Mouse (Mus musculus): ENCODE data around the gene Slc9a1.

Gene Slc9a1

GRCm38 (mm10) chr4:133369553-133370297 lies at the start of gene Slc9a1:
TSS of gene Slc9a1 (plus strand) at chr4:133369706.
- DNase-seq (ENCODE audit: low read depth, low spot score): peak; percentile 97

DNA sequence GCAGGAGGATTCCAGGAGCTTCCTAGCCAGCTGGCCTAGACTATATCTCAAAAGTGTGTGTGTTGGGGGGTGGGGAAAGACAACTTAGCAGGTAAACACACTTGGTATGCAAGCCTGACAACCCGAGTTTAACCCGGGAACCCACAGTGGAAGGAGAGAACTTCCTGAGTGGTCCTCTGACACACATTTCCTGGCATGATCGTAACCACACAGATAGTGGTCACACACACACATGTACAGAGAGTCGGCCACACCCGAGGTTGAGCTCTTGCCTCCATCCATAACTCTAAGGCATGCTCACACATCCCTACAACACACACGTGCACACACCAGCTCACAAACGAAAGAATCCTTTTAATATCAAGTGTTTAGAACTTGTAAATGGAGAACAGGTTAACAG lies 41.4 kb upstream of the Slc9a1 start:
- DNase-seq (ENCODE audit: low read depth, low spot score): no peak

GRCm38 (mm10) chr4:133330296-133330695 lies 39.2 kb upstream of the Slc9a1 start:
- no peak for DNase-seq (ENCODE audit: low read depth, low spot score)

DNA sequence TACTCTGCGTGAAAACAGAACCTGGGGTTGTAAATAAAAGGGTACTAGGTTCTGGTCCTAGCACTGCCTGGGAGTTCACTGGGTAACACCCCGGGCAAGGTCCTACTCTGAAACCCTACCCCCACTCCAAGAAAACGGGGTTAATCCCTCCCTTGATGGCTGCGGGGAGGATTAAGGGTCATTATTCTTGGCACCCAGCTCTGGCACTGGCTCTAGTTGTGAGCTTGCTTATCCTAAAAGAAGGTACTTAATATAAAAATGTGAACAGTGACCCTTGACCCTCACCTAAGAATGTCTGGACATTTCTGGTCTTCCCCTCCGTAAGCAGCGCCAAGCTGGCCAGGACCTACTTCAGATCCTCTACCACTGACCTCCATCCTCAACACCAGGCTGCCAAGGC lies 36.2 kb upstream of the Slc9a1 start:
- DNase-seq (ENCODE audit: low read depth, low spot score): no peak

DNA sequence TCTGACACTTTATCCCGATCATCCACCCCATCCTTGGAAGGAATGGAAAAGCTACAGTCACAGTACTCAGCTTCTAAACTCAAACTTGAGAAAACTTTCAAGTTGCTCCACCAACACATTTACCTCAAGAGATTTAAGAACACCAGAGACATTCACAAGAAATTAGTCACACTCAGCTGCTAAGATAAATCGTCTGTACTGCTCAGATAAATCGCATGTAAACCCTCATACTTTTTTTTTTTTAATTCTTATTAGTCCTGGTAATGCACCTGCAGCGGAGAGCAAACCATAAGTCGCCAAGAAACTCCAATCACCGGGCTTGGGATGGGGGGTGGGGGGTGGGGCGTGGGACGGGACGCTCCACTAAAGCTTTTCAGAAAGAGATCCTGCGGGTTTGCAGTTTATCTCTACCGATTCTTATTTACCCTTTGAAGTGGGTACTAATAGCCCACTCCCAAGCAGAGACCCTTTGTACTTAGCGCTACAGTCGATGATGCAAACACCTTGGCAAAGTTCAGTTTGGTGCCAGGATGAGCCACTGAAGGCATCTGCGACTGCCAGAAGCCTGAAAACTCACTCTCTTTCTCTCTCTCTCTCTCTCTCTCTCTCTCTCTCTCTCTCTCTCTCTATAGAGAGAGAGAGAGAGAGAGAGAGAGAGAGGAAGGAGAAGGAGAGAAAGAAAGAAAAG lies 31.5 kb upstream of the Slc9a1 start:
- DNase-seq (ENCODE audit: low read depth, low spot score): peak; percentile 29

DNA sequence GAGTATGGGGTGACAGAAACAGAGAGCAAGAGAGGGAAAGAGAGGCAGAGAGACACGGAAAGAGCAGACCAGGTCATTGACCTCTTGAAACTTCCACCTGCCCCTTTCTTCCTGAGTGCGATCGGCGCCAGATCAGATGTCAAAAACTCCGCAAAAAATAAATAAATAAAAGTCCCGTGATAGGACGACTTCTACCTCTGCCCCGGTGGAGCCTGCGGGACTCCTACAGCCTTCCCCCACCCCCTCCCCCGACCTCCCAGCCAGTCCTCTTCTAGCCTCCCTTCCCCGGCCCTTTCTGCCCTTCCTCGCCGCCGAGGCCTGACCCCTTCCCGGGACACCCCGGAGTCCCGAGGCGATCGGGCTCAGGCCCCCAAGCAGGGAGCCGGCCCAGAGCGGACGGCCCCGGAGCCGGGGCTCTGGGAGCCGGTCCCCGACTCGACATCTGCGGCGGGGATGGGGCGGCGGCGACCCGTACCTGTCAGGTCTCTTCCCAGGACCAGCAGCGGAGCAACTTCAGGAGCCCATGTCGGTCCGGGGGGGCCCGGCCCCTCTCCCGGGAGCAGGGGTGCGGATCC lies 30.9 kb upstream of the Slc9a1 start:
- no peak for DNase-seq (ENCODE audit: low read depth, low spot score)

DNA sequence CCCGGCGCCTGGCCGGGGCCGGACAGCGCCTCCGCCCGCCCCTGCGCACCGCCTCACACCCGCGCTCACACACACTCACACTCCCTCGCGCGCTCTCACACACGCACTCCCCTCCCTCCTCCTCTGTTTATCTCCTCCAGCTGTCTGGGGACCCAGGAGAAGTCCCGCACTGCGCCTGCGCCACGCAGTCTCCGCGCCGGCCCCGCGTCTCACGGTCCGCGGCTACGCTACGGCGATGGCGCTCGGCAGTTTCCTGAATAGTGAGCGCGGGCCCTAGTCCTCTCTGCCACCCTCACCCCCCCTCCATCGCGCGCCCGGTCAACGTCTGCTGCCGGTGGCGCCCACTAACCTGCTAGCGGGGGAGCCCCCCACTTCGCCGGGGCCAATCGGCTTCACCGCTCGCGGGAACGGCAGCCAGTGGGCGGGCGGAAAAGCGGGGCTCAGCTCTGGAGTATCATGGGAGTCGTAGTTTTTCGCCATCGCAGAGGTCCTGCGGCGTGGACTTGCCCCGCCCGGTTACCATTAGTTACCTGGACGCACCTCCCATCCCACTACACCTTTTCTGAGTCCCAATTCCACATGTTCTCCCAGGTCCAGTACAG lies 30.3 kb upstream of the Slc9a1 start:
- DNase-seq (ENCODE audit: low read depth, low spot score): peak; percentile 95

GRCm38 (mm10) chr4:133340217-133340616 lies 29.3 kb upstream of the Slc9a1 start:
- DNase-seq (ENCODE audit: low read depth, low spot score): peak; percentile 20

DNA sequence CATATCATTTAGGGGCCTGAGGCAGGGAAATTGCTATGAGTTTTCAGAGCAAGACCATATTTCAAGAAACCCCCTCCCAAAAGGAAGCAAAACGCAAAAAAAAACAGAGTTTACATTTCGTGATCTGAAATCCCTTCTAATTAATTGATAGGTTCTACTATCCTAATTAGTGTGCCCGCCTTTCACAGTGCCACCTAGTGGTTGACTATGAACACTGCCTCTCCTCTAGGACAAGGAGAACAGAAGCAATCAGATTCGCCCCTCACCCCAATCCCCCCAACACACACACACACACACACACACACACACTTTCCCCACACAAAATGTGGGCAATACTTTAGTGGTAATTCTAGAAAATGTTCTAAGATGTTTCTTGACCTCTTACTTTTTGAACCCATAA lies 25.4 kb upstream of the Slc9a1 start:
- peak; percentile 75 for DNase-seq (ENCODE audit: low read depth, low spot score)

DNA sequence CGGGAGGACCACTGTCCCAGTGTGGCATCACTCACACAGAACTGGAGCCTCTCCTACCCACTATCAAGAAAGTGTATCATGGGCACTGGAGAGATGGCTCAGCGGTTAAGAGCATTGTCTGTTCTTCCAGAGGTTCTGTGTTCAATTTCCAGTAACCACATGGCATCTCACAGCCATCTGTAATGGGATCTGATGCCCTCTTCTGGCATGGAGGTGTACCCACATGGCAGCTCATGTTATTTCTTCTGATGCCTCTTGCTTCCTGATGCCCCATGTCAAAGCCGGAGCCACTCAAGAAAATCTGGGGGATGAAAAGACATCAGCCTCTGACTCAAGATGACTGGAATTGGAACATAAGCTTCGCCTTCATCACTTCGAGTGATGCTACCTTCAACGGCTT lies 23.8 kb upstream of the Slc9a1 start:
- DNase-seq (ENCODE audit: low read depth, low spot score): peak; percentile 29

DNA sequence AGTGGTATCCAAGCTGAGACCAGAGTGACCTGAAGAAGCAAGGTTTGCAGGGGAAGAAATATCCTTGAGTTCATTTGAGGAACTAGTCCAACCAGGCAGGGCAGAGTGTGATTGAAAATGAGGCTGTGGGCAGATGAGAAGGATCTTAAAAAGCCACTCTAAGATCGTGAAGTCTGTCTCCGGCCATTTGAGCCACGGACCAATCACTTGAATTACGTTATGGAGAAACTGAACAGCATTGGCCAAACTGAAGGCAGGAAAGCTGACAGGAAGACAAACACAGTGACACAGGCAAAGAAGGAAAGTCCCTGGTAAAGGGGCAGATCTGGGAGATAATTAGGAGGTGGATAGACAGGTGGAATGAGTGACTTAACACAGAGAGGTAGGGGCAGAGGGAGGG lies 22.9 kb upstream of the Slc9a1 start:
- no peak for DNase-seq (ENCODE audit: low read depth, low spot score)

DNA sequence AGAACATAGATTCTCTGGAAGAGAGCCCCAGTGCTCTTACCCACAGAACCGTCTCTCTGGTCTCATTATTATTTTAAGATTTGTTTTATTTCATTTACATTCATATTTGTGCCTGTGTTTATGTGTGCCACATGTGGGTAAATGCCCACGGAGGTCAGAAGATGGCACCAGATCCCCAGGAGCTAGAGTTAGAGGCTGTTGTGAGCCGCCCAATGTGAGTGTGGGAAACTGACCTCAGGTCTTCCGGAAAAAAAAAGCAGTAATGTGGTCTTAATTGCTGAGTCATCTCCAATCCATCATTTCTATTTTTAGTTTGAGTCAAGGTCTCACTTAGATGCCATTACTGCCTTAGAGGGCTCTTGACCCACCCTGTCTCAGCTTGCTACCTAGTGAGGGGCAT lies 21.9 kb upstream of the Slc9a1 start:
- no peak for DNase-seq (ENCODE audit: low read depth, low spot score)

DNA sequence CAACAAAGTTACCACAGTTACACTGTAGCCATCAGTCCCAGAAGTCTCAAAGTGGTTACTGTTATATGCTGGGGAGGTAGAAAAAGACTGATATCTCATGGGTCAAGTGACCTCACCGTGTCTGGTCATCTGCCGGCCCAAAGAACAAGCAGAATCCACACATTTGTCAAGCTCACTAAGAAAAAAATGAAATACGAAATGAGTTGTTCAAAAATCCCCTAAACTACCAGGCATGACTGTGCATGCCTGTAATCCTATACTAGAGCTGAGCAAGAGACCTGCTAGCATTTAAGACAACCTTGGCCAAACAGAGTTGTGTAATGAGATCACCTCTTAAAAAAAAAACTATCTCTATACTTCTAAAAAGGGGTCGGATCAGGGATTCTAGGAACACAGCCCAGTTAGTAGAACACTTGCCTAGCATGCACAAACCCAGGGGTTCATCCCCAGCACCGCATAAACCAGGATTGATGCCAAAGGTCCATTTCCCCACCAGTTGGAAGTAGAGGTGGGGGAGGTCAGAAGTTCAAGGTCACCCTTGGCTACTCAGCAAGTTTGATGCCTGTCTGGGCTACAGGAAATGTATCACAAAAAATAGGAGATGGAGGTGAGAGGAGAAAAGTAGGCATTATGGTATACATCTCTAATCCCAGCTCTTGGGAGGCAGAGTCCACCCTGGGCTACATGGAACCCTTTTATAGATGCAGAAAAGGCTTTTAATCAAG lies 21.3 kb upstream of the Slc9a1 start:
- DNase-seq (ENCODE audit: low read depth, low spot score): no peak

DNA sequence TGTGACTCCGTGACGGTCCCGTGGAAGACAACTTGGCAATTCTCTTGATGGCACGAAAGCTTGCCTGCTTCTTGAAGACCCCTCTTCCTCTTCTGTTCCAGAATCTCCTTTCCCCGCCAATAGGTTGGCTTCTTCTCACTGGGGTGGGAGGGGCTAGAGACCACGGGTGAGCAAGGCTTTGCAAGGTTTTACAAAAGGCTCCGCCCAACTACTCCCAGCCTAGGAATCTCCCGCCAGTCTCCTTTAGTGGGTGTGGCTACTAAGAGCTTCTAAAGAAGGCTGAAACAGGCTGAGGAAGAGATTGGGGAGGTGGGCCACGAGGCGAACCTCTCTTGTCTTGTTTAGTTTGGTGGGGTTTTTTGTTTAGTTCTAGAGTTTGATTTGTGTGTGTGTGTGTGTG lies 16.7 kb upstream of the Slc9a1 start:
- DNase-seq (ENCODE audit: low read depth, low spot score): no peak

- DNase-seq (ENCODE audit: low read depth, low spot score): no peak
These were observed 15.8 kb upstream of the Slc9a1 start, which contains the start of gene Wdtc1 for GRCm38 (mm10) chr4:133353367-133354365. TSS of gene Wdtc1 (minus strand) at chr4:133353481.

- DNase-seq (ENCODE audit: low read depth, low spot score): no peak
These were observed 14.9 kb upstream of the Slc9a1 start for GRCm38 (mm10) chr4:133354641-133355040.

- peak; percentile 25 for DNase-seq (ENCODE audit: low read depth, low spot score)
These were observed 1.1 kb downstream of the Slc9a1 start for GRCm38 (mm10) chr4:133370298-133371274.

DNA sequence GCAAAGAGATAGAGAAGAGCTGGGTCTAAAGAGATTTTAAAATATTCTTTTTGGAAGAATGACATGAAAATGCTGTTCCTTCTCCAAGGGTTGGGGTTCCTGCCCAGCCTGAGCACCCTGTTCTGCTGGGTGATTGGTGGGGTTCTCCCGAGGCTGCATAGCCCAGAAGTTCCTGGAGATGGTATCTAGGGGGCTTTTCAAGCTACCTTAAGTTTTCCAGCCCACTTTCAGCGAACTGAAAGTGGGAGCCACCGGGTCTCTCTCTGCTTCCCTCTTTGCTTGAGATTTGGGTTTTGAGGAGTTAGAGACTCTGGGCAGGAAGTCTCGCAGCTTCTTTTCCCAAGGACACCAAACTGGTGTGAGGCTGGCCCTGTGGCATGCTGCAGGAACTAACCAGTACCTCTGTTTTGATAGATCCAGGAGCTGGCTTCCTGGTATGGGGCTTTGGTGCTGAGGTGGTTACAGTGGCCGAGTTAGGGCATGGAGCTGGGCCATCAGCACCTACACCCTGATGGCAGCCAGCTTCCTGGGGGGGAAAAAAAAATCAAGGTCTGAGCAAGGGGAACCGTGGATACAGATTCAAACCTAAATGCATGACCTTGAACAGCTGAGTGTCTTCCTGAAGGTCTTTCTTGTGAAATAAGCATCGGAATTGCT lies 2.2 kb downstream of the Slc9a1 start:
- DNase-seq (ENCODE audit: low read depth, low spot score): no peak

GRCm38 (mm10) chr4:133372278-133372665 lies 2.8 kb downstream of the Slc9a1 start:
- DNase-seq (ENCODE audit: low read depth, low spot score): no peak
